Mouse (Mus musculus) neural tube, embryonic 13.5 days (tissue): ENCODE data around the gene Bpifb2. TPM values are rescaled to one million over a fixed set of nuclear protein-coding genes. Genes with fewer than 3 reads are reported as not detected.

Experiments
- ATAC-seq: fragments of 200-750 bp; cut with Nextera tagmentation; 2 replicates; pipeline ENCODE4 v1.8.0; 2017; ENCODE audit warnings: low read depth, mild to moderate bottlenecking, moderate TSS enrichment, moderate library complexity
- H3K27ac ChIP-seq: fragments of 300-500 bp; sonication (generic); replicated peaks from 2 replicates; pipeline ENCODE4 v1.5.1; 2015; ENCODE audit warnings: moderate library complexity, mild to moderate bottlenecking, inconsistent platforms
- H3K27me3 ChIP-seq: fragments of 300-500 bp; sonication (generic); 2 replicates; pipeline ENCODE4 v1.6.1; 2015; ENCODE audit warnings: mild to moderate bottlenecking, inconsistent platforms
- H3K36me3 ChIP-seq: fragments of 300-500 bp; sonication (generic); 2 replicates; pipeline ENCODE4 v1.6.1; 2015; ENCODE audit warnings: mild to moderate bottlenecking, inconsistent platforms
- H3K4me1 ChIP-seq: fragments of 300-500 bp; sonication (generic); replicated peaks from 2 replicates; pipeline ENCODE4 v1.6.1; 2015; ENCODE audit warnings: inconsistent platforms
- H3K4me2 ChIP-seq: fragments of 300-500 bp; sonication (generic); 2 replicates; pipeline ENCODE4 v1.6.1; 2015; ENCODE audit warnings: inconsistent platforms, mild to moderate bottlenecking, moderate library complexity
- H3K4me3 ChIP-seq: fragments of 300-500 bp; sonication (generic); 2 replicates; pipeline ENCODE4 v1.5.1; 2015; ENCODE audit warnings: mild to moderate bottlenecking, inconsistent platforms
- H3K9ac ChIP-seq: fragments of 300-500 bp; sonication (generic); 2 replicates; pipeline ENCODE4 v1.6.1; 2015; ENCODE audit warnings: moderate library complexity, mild to moderate bottlenecking, inconsistent platforms
- H3K9me3 ChIP-seq: fragments of 300-500 bp; sonication (generic); 2 replicates; pipeline ENCODE4 v1.6.1; 2016; ENCODE audit warnings: inconsistent platforms
- WGBS: fragments of 180-500 bp; shearing (Covaris S2); methylation state at CpG from one replicate; pipeline ENCODE4 v1.1.7; 2015; 5-methylcytosine and 5-hydroxymethylcytosine counted together
- polyA plus RNA-seq: library from polyadenylated mRNA; unstranded; fragments of >200 nt; fragmentation: Nextera tagmentation; extraction: Ambion mirVana; gene quantifications from 2 replicates; pipeline ENCODE4 v1.2.1, GENCODE M21; 2015

Bpifb2 gene
- polyA plus RNA-seq, 1 experiment from 2014 or later: not detected

DNA sequence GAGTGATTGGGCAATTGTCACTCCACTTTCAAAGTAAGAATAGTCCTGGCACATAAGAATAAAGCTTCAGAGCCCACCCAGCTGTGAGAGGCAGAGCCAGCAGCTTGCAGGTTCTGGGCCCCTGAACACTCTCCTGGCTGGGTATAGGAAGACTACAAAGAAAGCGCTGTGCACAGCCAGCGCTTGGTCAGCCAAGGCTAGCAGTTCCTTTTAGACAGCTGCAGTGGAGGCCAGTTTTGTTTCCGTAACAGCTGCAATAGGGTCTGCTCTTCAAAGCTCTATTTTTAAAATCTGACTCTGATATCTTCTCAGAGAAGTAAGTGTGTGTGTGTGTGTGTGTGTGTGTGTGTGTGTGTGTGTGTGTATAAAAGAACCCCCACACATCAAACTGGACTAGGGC, 12.9 kb upstream of the Bpifb2 start:
- Histone ChIP-seq H3K4me2 (no peak overlapping the region), H3K4me1 (no peaks in the 10 kb centered on the region), H3K4me3 (no peak overlapping the region), H3K36me3 (no peaks in the 10 kb centered on the region), H3K27me3 (no peaks in the 10 kb centered on the region), H3K9me3 (no peaks in the 10 kb centered on the region), H3K9ac (no peak overlapping the region), H3K27ac (no peak overlapping the region)
- no peak for ATAC-seq
- 83% methylated on average over 3 of the region's 3 CpGs for WGBS

DNA sequence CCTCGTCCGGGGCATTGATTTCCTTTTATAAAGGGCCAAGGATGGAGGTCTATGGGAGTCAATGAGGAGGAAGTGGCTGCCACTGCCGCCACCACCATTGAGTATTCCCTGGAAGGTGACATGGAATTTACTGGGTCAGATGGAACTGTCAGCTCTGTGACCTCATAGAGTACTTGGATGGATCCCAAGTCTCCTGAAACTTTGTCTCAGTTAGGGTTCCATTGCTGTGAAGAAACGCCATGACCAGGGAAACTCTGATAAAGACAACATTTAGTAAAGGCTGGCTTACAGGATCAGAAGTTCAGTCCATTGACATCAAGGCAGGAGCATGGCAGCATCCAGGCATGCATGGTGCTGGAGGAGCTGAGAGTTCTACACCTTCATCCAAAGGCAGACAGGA, 3.9 kb upstream of the Bpifb2 start, which contains the start of gene Sun5:
Gene Sun5, minus strand, starts transcription at position 101 of the 400 bp plus-strand sequence.
- no peak within 1 kb of the TSS for H3K27ac ChIP-seq
- H3K9ac ChIP-seq: no peak within 1 kb of the TSS
- no peak within 1 kb of the TSS for H3K4me2 ChIP-seq
- no peaks in the 10 kb centered on the region for H3K4me1 ChIP-seq
- H3K36me3 ChIP-seq: no peaks in the 10 kb centered on the region
- H3K4me3 ChIP-seq: no peak within 1 kb of the TSS
- H3K27me3 ChIP-seq: no peaks in the 10 kb centered on the region
- WGBS: 87% methylated on average over 4 of the region's 4 CpGs
- ATAC-seq: no peak
- H3K9me3 ChIP-seq: no peaks in the 10 kb centered on the region

DNA sequence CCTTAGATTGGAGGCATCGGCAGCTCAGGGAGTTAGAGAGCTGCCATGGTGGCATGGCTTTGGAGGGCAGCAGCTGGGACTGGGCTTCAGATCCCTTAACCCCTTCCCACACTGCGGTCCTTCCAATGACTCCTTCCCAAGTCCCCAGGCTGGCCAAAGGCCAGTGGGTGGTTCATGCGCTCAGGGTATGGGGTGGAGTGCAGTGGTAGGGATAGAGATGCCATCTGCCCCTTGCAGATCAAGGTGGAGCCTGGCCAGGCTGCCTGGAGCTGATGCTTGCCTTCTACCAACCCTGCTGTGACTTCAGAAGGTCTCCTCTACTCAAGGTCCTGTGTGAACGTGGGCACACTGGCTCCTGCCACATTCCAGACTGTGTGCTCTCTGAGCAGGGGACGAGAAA, 24.3 kb downstream of the Bpifb2 start:
- Histone ChIP-seq H3K36me3 (no peaks in the 10 kb centered on the region), H3K4me3 (no peak overlapping the region), H3K27me3 (no peaks in the 10 kb centered on the region), H3K4me2 (no peak overlapping the region), H3K27ac (no peak overlapping the region), H3K4me1 (no peaks in the 10 kb centered on the region), H3K9ac (no peak overlapping the region), H3K9me3 (no peaks in the 10 kb centered on the region)
- no peak for ATAC-seq
- 82% methylated on average over 5 of the region's 5 CpGs for WGBS

DNA sequence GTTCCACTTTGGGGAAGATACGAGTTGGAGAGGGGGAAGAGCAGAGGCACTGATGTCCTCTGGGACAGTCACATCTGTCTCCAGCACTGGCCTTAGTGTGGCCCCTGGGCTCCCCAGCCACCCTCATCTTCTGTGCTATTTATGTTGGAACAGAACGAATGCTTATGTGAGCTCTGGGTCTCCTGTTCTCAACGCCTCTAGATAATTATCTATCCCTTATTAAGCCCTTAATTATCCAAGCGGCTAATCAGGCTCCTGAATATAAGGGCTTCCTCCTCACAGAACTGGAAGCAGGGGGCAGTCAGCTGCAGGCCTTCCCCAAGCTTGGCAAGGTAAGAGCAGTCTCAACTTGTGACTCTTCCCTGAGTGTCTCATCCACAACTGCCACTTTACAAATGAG, 25.2 kb downstream of the Bpifb2 start, which contains the start of gene Bpifb6:
Gene Bpifb6, plus strand, starts transcription at position 301 of the 400 bp plus-strand sequence.
- Histone ChIP-seq H3K9ac (no peak within 1 kb of the TSS), H3K27me3 (no peaks in the 10 kb centered on the region), H3K36me3 (no peaks in the 10 kb centered on the region), H3K27ac (no peak within 1 kb of the TSS), H3K4me3 (no peak within 1 kb of the TSS), H3K4me1 (no peaks in the 10 kb centered on the region), H3K4me2 (no peak within 1 kb of the TSS), H3K9me3 (no peaks in the 10 kb centered on the region)
- 72% methylated on average over 4 of the region's 4 CpGs for WGBS
- ATAC-seq: no peak

DNA sequence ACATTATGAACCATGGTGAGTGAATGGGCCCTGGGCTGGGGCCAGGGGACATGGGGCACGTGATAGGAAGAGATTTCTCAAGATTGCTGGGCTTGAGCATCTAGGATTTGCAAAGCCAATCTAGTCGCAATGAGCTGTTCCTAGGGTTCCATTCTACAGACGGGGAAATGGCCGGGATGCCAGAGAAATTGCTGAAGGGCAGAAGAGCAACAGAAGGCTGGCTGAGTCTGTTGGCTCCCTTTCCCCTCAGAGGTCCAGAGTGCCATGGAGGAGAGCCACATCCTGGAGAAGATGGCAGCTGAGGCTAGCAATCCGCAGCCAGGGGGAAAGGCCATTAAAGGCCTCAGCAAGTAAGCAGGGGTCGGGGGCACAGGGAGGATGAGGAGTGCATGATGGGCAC, 27.9 kb downstream of the Bpifb2 start:
- H3K4me3 ChIP-seq: no peak overlapping the region
- H3K9ac ChIP-seq: no peak overlapping the region
- ATAC-seq: no peak
- H3K27ac ChIP-seq: no peak overlapping the region
- no peak overlapping the region for H3K4me2 ChIP-seq
- WGBS: 77% methylated on average over 6 of the region's 6 CpGs
- H3K9me3 ChIP-seq: no peaks in the 10 kb centered on the region
- H3K4me1 ChIP-seq: no peaks in the 10 kb centered on the region
- H3K27me3 ChIP-seq: no peaks in the 10 kb centered on the region
- H3K36me3 ChIP-seq: no peaks in the 10 kb centered on the region

DNA sequence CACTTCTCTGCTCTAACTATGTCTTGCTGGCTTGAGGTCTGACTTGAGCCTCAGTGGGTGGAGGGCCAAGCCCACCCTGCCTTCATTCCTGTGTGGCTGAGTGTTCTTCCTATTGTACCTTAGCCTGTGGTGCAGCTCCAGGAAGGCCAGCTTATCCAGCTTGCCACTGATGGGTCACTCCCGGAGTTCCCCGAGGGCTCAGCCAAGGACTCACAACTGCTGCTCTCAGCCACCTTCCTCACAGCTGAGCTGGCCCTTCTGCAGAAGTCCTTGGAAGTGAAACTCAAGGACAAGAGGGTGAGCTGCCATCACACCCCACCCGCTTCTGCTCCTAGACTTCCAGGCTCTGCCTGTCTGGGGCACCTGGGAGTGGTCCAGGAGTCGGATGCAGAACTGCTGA, 31.8 kb downstream of the Bpifb2 start:
- H3K4me2 ChIP-seq: no peak overlapping the region
- no peaks in the 10 kb centered on the region for H3K36me3 ChIP-seq

DNA sequence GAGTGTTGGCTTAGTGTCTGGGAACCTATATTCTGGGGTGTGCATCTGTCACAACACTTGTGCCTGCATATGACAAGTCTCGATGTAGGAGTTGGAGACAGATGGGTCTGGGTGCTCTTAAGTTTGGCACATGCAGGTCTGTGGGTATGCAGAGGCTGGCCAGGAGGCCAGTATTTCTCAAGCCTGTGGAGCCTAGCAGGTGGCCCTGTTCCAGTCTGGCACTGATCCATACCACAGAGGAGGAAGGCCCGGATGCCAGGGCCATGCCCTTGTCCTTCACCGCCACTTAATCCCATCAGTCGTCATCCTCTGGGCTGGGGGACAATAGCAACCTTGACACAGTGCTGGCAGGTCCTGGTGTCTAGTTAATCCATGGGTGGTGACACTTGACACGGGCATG, 39.3 kb downstream of the Bpifb2 start:
- H3K4me3 ChIP-seq: no peak overlapping the region
- H3K4me1 ChIP-seq: no peaks in the 10 kb centered on the region
- no peaks in the 10 kb centered on the region for H3K27me3 ChIP-seq
- ATAC-seq: no peak
- H3K36me3 ChIP-seq: no peaks in the 10 kb centered on the region
- no peak overlapping the region for H3K9ac ChIP-seq
- no peak overlapping the region for H3K27ac ChIP-seq
- H3K4me2 ChIP-seq: no peak overlapping the region
- 81% methylated on average over 5 of the region's 5 CpGs for WGBS
- no peaks in the 10 kb centered on the region for H3K9me3 ChIP-seq

More for the DNA sequence above, 31.8 kb downstream of the Bpifb2 start:
- H3K4me3 ChIP-seq: no peak overlapping the region
- no peak overlapping the region for H3K27ac ChIP-seq
- H3K27me3 ChIP-seq: no peaks in the 10 kb centered on the region
- H3K9me3 ChIP-seq: no peaks in the 10 kb centered on the region
- H3K4me1 ChIP-seq: no peaks in the 10 kb centered on the region
- 92% methylated on average over 4 of the region's 4 CpGs for WGBS
- no peak overlapping the region for H3K9ac ChIP-seq
- no peak for ATAC-seq

DNA sequence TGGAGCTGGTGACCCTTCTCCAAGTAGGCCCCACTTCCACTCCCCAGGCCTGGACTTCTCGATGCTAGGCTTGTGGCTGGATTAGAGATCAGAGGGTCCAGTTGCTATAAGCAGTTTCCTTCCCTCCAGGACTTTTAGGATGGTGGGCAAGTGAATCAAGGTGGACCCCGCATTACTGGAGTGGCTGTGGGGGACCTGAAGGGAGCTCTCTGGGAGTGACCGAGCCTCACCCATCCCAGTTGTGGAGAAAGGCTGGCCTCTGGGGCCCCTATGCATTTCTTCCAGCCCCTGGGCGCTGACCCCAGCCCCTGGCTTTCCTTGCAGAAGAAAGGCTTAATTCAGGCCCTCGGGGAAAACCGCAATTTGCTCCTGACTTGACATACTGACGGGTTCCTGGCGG, 43.1 kb downstream of the Bpifb2 start, which contains the start of gene Bpifb3:
Gene Bpifb3, plus strand, starts transcription at position 301 of the 400 bp plus-strand sequence.
- WGBS: 64% methylated on average over 8 of the region's 8 CpGs
- ATAC-seq: no peak
- Histone ChIP-seq H3K9me3 (no peaks in the 10 kb centered on the region), H3K4me1 (no peaks in the 10 kb centered on the region), H3K9ac (no peak within 1 kb of the TSS), H3K27me3 (no peaks in the 10 kb centered on the region), H3K4me3 (no peak within 1 kb of the TSS), H3K27ac (no peak within 1 kb of the TSS), H3K4me2 (no peak within 1 kb of the TSS), H3K36me3 (no peaks in the 10 kb centered on the region)

DNA sequence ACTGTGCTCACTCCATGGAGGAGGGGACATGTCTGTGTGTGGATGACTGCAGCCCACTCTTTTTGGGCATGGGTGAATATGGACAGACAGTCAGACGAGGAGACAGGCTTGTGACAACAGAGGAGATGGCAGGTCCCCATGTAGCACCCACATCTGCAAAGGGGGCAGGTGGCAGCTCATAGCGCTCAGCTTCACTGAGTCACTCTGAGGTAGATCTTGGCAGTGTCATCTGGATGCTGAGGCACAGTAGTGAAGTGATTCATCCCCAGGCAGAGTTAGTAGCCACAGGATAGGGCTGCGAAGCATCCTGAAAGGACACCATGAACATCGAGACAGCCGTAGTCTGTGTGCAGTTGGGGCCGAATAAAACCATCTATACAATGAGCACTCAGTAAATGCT, 46.4 kb downstream of the Bpifb2 start:
- Histone ChIP-seq H3K4me1 (no peaks in the 10 kb centered on the region), H3K9me3 (no peaks in the 10 kb centered on the region), H3K27me3 (no peaks in the 10 kb centered on the region), H3K36me3 (no peaks in the 10 kb centered on the region), H3K27ac (no peak overlapping the region), H3K9ac (no peak overlapping the region), H3K4me2 (no peak overlapping the region), H3K4me3 (no peak overlapping the region)
- 87% methylated on average over 6 of the region's 6 CpGs for WGBS
- no peak for ATAC-seq

DNA sequence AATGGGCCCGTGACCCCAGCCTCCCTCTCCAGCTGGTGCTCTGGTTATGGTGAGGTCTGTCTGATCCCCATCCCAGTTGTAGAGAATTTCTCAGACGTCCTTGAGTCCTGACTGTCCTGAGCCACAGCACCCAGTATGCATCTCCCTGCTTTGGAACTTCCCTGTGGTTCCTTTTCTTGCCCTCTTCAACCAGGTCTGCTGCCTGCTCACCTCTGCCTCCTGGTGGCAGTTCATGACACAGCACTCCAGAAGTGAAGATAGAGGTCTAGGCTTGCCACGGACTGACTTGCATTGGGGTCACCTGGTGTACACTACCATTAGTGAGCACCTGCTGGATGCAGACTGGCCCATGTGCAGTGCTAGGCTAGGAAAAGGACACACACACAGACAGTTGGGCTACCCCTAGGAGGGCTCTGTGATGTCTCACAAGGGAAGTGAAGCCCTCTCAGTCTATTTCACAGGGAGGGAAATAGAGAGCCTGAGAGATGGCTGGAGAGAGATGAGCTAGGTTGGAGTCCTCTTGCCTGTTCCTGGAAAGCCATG, 55.1 kb downstream of the Bpifb2 start:
- no peak overlapping the region for H3K9ac ChIP-seq
- no peak overlapping the region for H3K4me3 ChIP-seq
- no peaks in the 10 kb centered on the region for H3K27me3 ChIP-seq
- H3K9me3 ChIP-seq: no peaks in the 10 kb centered on the region
- 42% methylated on average over 3 of the region's 3 CpGs for WGBS
- H3K36me3 ChIP-seq: no peaks in the 10 kb centered on the region
- 0 out of 2 replicates have a peak, but pooled peaks have one; percentile 32 for ATAC-seq
- H3K4me1 ChIP-seq: peaks cover 7% of the 10 kb centered on the region; the same call in 1 of the 2 replicates
- H3K27ac ChIP-seq: no peak overlapping the region
- H3K4me2 ChIP-seq: no peak overlapping the region

DNA sequence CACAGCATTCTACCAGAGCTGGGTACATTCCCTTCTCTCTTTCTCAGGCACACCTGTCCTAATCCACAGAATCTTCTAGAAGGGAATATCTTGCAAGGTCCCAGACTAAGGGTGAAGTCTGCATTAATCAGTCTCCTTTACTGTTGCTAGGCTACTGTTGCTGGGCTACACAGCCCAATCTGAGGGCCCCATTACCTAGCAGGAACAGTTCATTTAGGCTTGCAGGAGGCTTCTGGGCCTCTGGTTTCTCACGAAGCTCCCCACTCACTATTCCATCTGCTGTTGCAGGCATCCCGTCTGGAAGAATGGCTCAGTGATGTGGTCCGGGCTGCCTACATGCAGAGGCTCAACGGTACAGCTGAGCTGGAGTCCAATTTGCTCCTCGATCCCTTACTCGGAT, 56.3 kb downstream of the Bpifb2 start:
- Histone ChIP-seq H3K4me1 (peaks cover 7% of the 10 kb centered on the region; the same call in 1 of the 2 replicates), H3K9me3 (no peaks in the 10 kb centered on the region), H3K27me3 (no peaks in the 10 kb centered on the region), H3K9ac (no peak overlapping the region), H3K27ac (no peak overlapping the region), H3K4me2 (no peak overlapping the region), H3K4me3 (no peak overlapping the region), H3K36me3 (no peaks in the 10 kb centered on the region)
- no peak for ATAC-seq
- WGBS: 65% methylated on average over 6 of the region's 6 CpGs

DNA sequence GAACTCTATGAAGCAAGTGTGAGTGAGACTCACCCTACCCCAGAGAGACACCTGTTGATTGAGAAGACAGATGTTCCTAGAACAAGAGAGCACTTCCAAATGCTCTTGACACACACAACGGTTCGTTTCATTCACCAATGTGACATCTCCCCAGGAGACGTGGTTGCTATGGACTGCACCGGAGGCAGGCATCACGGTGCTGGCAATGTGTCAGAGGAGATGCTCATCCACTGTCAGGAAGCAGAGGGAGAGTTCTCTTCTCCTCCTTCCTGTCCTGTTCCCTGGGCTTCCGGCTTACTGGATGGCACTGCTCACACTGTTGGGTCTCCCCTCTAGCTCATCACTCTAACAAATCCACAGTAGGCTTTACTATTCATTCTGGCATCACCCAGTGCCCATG, 58.5 kb downstream of the Bpifb2 start:
- Histone ChIP-seq H3K27me3 (no peaks in the 10 kb centered on the region; the same call in 1 of the 2 replicates), H3K9ac (no peak overlapping the region), H3K9me3 (no peaks in the 10 kb centered on the region), H3K4me3 (no peak overlapping the region), H3K4me2 (no peak overlapping the region), H3K27ac (no peak overlapping the region), H3K36me3 (no peaks in the 10 kb centered on the region), H3K4me1 (peaks cover 7% of the 10 kb centered on the region; the same call in 1 of the 2 replicates)
- WGBS: 64% methylated on average over 6 of the region's 6 CpGs
- ATAC-seq: no peak

DNA sequence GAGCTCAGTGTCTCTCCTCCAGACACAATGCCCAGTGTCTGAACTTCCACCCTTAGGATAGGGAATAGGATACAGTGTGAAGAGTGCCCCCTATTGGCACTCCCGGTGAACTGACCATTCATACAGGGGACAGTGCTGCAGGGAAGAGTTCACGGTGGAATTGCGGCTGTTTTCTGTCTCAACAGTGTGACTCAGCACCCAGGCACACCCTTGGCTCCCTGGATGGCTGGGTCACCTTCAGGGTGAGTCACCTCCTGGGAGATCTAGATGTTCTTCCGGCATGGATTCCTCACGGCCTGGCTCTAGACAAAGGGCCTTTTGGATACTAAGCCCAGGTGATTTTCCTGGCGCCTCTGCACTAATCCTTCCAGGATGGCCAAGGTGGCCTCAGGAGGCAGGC, 60.5 kb downstream of the Bpifb2 start:
- Histone ChIP-seq H3K9ac (no peak overlapping the region), H3K4me2 (no peak overlapping the region), H3K27me3 (no peaks in the 10 kb centered on the region; the same call in 1 of the 2 replicates), H3K27ac (no peak overlapping the region), H3K36me3 (no peaks in the 10 kb centered on the region), H3K4me3 (no peak overlapping the region), H3K9me3 (no peaks in the 10 kb centered on the region), H3K4me1 (peaks cover 7% of the 10 kb centered on the region; the same call in 1 of the 2 replicates)
- WGBS: 91% methylated on average over 6 of the region's 6 CpGs
- ATAC-seq: no peak
